Mouse (Mus musculus) CH12.LX (cell line): ENCODE results near the gene Olfr1432. TPM values are rescaled to one million over a fixed set of nuclear protein-coding genes. Genes with fewer than 3 reads are reported as not detected.
"Not testable (repeated sequence)": the region's sequence is repeated elsewhere in the genome, so short reads cannot be mapped to it uniquely, and the experiment has no call there.

Source experiments
- DNase-seq: peaks from one replicate; pipeline ENCODE4 v3.0.0-alpha.2; 2013; ENCODE audit errors: extremely low read depth
- H3K27ac ChIP-seq: 2 replicates; pipeline ENCODE4 v1.5.1; 2012; ENCODE audit warnings: low read depth, mild to moderate bottlenecking, control low read depth, moderate library complexity; ENCODE audit not compliant: insufficient read depth
- H3K27me3 ChIP-seq: replicated peaks from 2 replicates; pipeline ENCODE3; 2012; ENCODE audit warnings: inconsistent platforms
- H3K36me3 ChIP-seq, 2 experiments: replicated peaks in 1 of 2; 2 replicates each; pipeline versions ENCODE3 to v1.6.1; 2012; ENCODE audit warnings: inconsistent platforms in 1 of 2, low read length in 1 of 2, mild to moderate bottlenecking in 1 of 2, mixed read lengths in 1 of 2, moderate library complexity in 1 of 2; ENCODE audit not compliant: control insufficient read depth in 1 of 2, insufficient read depth in 1 of 2
- H3K4me1 ChIP-seq, 2 experiments: 2 replicates each; pipeline ENCODE4 v1.6.1; 2012; ENCODE audit warnings: inconsistent platforms in 1 of 2, moderate library complexity in 1 of 2; ENCODE audit not compliant: insufficient read depth in 2 of 2, control insufficient read depth in 1 of 2
- H3K4me2 ChIP-seq: 2 replicates; pipeline ENCODE4 v1.6.1; 2012; ENCODE audit warnings: low read depth, mild to moderate bottlenecking, control low read depth; ENCODE audit not compliant: poor library complexity, insufficient read depth, severe bottlenecking
- H3K4me3 ChIP-seq, 3 experiments: fragments of 150-350 bp in 1 of 3; sonication (generic) in 1 of 3; replicated peaks in 1 of 3; 2 replicates each; pipeline versions ENCODE3 to v1.5.1; 2011 to 2012; ENCODE audit warnings: low read depth in 2 of 3, low read length in 2 of 3, mild to moderate bottlenecking in 2 of 3, moderate library complexity in 2 of 3, control low read depth in 1 of 3, improper control_type of control experiment in 1 of 3, inconsistent platforms in 1 of 3, mixed read lengths in 1 of 3; ENCODE audit not compliant: poor library complexity in 1 of 3
- H3K79me2 ChIP-seq: replicated peaks from 2 replicates; pipeline ENCODE4 v1.6.1; 2012; ENCODE audit warnings: mild to moderate bottlenecking, moderate library complexity; ENCODE audit not compliant: control insufficient read depth, poor library complexity, insufficient read depth, severe bottlenecking; ENCODE audit errors: extremely low read depth
- H3K9ac ChIP-seq: 2 replicates; pipeline ENCODE4 v1.6.1; 2012; ENCODE audit warnings: low read depth, mild to moderate bottlenecking, control low read depth, moderate library complexity; ENCODE audit not compliant: insufficient read depth
- H3K9me3 ChIP-seq: replicated peaks from 2 replicates; pipeline ENCODE3; 2012; ENCODE audit warnings: low read length, inconsistent platforms, mixed read lengths
- CHD1 ChIP-seq: IDR thresholded peaks from 2 replicates; pipeline ENCODE4 v1.6.1; 2012; ENCODE audit warnings: low read depth, low read length, improper control_type of control experiment, inconsistent platforms
- dilution Hi-C: fragments of 300-500 bp; cut with MboI; formaldehyde crosslinking; loops from 2 replicates; pipeline ENCODE4 v1.14.3; 2020; ENCODE audit warnings: low sequenced_read_pairs; ENCODE audit not compliant: extremely low pct_unique_long_range_greater_than_20kb, extremely low pct_ligation_motif_present
- in situ Hi-C: fragments of 300-500 bp; cut with MboI; formaldehyde crosslinking; loops from 3 replicates; pipeline ENCODE4 v1.14.3; 2019; ENCODE audit warnings: low sequenced_read_pairs, low pct_ligation_motif_present, low pct_unique_long_range_greater_than_20kb, mixed read lengths
- polyA plus RNA-seq: library from polyadenylated mRNA; unstranded; fragments of >175 nt; gene quantifications from 2 replicates; pipeline ENCODE4 v1.2.1, GENCODE M21; 2012; ENCODE audit warnings: low read depth; ENCODE audit not compliant: insufficient read length
- total RNA-seq, 2 experiments: library from RNA; depleted of rRNA; stranded (reverse); fragments of 300-350 nt in 1 of 2; fragments of >200 nt in 1 of 2; gene quantifications; 2 replicates each; pipeline ENCODE4 v1.2.3; 2012 to 2014

The Olfr1432 gene
- total and polyA plus RNA-seq, 3 experiments, result not detected

DNA sequence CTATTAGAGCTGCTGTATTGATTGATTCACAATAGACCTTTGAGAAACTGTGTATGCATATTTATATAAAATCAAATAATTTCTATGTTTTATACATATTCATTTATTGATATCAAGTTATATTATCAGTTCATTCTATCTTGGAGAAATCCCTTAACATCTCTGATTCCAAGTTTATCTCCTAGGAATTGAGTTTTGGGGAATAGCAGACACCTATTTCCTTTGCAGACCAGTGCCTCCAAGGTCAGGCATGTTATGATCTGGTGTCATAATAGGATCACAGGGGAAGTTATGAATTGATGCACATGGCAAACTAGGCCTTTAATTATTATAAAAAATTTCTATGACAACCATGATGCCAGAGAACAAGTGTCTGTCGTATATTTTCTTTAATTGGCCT is 32.1 kb downstream of the Olfr1432 start, which contains the start of gene Olfr1431:
Gene Olfr1431, plus strand, starts transcription at position 301 of the 400 bp plus-strand sequence.
- no peaks in the 10 kb centered on the region for H3K79me2 ChIP-seq
- no peaks in the 10 kb centered on the region for H3K4me1 ChIP-seq
- no peaks in the 10 kb centered on the region for H3K36me3 ChIP-seq
- TF ChIP-seq CHD1, result no peak
- H3K9me3 ChIP-seq, result no peaks in the 10 kb centered on the region
- H3K4me3 ChIP-seq, result no peak within 1 kb of the TSS
- no peak within 1 kb of the TSS for H3K9ac ChIP-seq
- dilution Hi-C loops (no loop called here), in situ Hi-C loops (no loop called here)
- H3K4me2 ChIP-seq, result no peak within 1 kb of the TSS
- no peak within 1 kb of the TSS for H3K27ac ChIP-seq
- H3K27me3 ChIP-seq, result no peaks in the 10 kb centered on the region
- DNase-seq, result no peak

DNA sequence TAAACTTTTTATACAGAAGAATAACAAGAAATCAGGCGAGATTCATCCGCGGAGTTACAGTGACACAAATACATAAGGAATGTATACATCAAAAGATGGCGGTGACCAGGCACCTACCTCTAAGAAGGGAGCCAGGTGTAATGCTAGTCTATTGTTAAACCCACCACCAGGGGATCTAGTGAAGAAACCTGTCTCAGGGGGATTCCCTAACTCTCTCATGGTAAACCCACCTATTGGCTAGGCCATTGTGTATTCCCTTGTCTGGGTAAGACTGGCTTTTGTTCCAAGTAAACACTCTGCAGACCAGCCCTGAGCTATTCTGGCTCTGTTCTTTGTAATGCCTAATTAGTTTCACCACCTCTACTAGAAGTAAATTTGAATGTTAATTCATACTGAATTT is 33.3 kb downstream of the Olfr1432 start:
- dilution Hi-C loops, H3K79me2 ChIP-seq, DNase-seq, H3K4me2 ChIP-seq, H3K4me3 ChIP-seq, H3K36me3 ChIP-seq, H3K27ac ChIP-seq, H3K9ac ChIP-seq, H3K4me1 ChIP-seq, H3K9me3 ChIP-seq, in situ Hi-C loops, H3K27me3 ChIP-seq: not testable (repeated sequence)

Other genes with a start within 250 kb of the Olfr1432 start
- gene Olfr1423, start 191.3 kb downstream of the Olfr1432 start, total RNA-seq (2012; rRNA removed), result under 0.01 TPM in 1 of 2 replicates, not detected in the other
- gene Olfr1423, start 191.3 kb downstream of the Olfr1432 start, total RNA-seq (2014; rRNA removed), result not detected in 2 replicates
- gene Olfr1423, start 191.3 kb downstream of the Olfr1432 start, polyA plus RNA-seq, result 0.04 and 0.07 TPM in 2 replicates
- gene Olfr1424, start 169.9 kb downstream of the Olfr1432 start, total RNA-seq (2012; rRNA removed), result not detected in 2 replicates
- not detected in 2 replicates for gene Olfr1424, start 169.9 kb downstream of the Olfr1432 start, total RNA-seq (2014; rRNA removed)
- not detected in 2 replicates for gene Olfr1424, start 169.9 kb downstream of the Olfr1432 start, polyA plus RNA-seq
- not detected in 2 replicates for gene Olfr1425, start 154.9 kb downstream of the Olfr1432 start, total RNA-seq (2012; rRNA removed)
- not detected in 2 replicates for gene Olfr1425, start 154.9 kb downstream of the Olfr1432 start, total RNA-seq (2014; rRNA removed)
- not detected in 2 replicates for gene Olfr1425, start 154.9 kb downstream of the Olfr1432 start, polyA plus RNA-seq
- gene Olfr1426, start 140.6 kb downstream of the Olfr1432 start, total RNA-seq (2012; rRNA removed), result not detected in 2 replicates
- gene Olfr1426, start 140.6 kb downstream of the Olfr1432 start, total RNA-seq (2014; rRNA removed), result not detected in 2 replicates
- gene Olfr1426, start 140.6 kb downstream of the Olfr1432 start, polyA plus RNA-seq, result not detected in 2 replicates
- gene Olfr1427, start 129.3 kb downstream of the Olfr1432 start, total RNA-seq (2012; rRNA removed), result not detected in 2 replicates
- not detected in 2 replicates for gene Olfr1427, start 129.3 kb downstream of the Olfr1432 start, total RNA-seq (2014; rRNA removed)
- not detected in 2 replicates for gene Olfr1427, start 129.3 kb downstream of the Olfr1432 start, polyA plus RNA-seq
- not detected in 2 replicates for gene Olfr1428, start 116.7 kb downstream of the Olfr1432 start, total RNA-seq (2012; rRNA removed)
- gene Olfr1428, start 116.7 kb downstream of the Olfr1432 start, total RNA-seq (2014; rRNA removed), result not detected in 2 replicates
- not detected in 2 replicates for gene Olfr1428, start 116.7 kb downstream of the Olfr1432 start, polyA plus RNA-seq
- gene Olfr76, start 109.4 kb downstream of the Olfr1432 start, total RNA-seq (2012; rRNA removed), result not detected in 2 replicates
- not detected in 2 replicates for gene Olfr76, start 109.4 kb downstream of the Olfr1432 start, total RNA-seq (2014; rRNA removed)
- not detected in 2 replicates for gene Olfr76, start 109.4 kb downstream of the Olfr1432 start, polyA plus RNA-seq
- gene Olfr1555-ps1, start 62.5 kb downstream of the Olfr1432 start, total RNA-seq (2012; rRNA removed), result not detected in 2 replicates
- not detected in 2 replicates for gene Olfr1555-ps1, start 62.5 kb downstream of the Olfr1432 start, total RNA-seq (2014; rRNA removed)
- not detected in 2 replicates for gene Olfr1555-ps1, start 62.5 kb downstream of the Olfr1432 start, polyA plus RNA-seq
- not detected in 2 replicates for gene Olfr1431, start 32.0 kb downstream of the Olfr1432 start, total RNA-seq (2012; rRNA removed)
- gene Olfr1431, start 32.0 kb downstream of the Olfr1432 start, total RNA-seq (2014; rRNA removed), result not detected in 2 replicates
- gene Olfr1431, start 32.0 kb downstream of the Olfr1432 start, polyA plus RNA-seq, result not detected in 2 replicates
- gene Olfr262, start 9.1 kb upstream of the Olfr1432 start, total RNA-seq (2012; rRNA removed), result not detected in 2 replicates
- not detected in 2 replicates for gene Olfr262, start 9.1 kb upstream of the Olfr1432 start, total RNA-seq (2014; rRNA removed)
- not detected in 2 replicates for gene Olfr262, start 9.1 kb upstream of the Olfr1432 start, polyA plus RNA-seq
- not detected in 2 replicates for gene Olfr235, start 28.4 kb upstream of the Olfr1432 start, total RNA-seq (2012; rRNA removed)
- gene Olfr235, start 28.4 kb upstream of the Olfr1432 start, total RNA-seq (2014; rRNA removed), result not detected in 2 replicates
- not detected in 2 replicates for gene Olfr235, start 28.4 kb upstream of the Olfr1432 start, polyA plus RNA-seq
- gene Olfr1434, start 47.3 kb upstream of the Olfr1432 start, total RNA-seq (2012; rRNA removed), result not detected in 2 replicates
- gene Olfr1434, start 47.3 kb upstream of the Olfr1432 start, total RNA-seq (2014; rRNA removed), result not detected in 2 replicates
- not detected in 2 replicates for gene Olfr1434, start 47.3 kb upstream of the Olfr1432 start, polyA plus RNA-seq
- not detected in 2 replicates for gene Olfr1436, start 66.5 kb upstream of the Olfr1432 start, total RNA-seq (2012; rRNA removed)
- gene Olfr1436, start 66.5 kb upstream of the Olfr1432 start, total RNA-seq (2014; rRNA removed), result not detected in 2 replicates
- gene Olfr1436, start 66.5 kb upstream of the Olfr1432 start, polyA plus RNA-seq, result not detected in 2 replicates
- not detected in 2 replicates for gene Olfr1437, start 92.5 kb upstream of the Olfr1432 start, total RNA-seq (2012; rRNA removed)
- not detected in 2 replicates for gene Olfr1437, start 92.5 kb upstream of the Olfr1432 start, total RNA-seq (2014; rRNA removed)
- gene Olfr1437, start 92.5 kb upstream of the Olfr1432 start, polyA plus RNA-seq, result not detected in 2 replicates
- gene Olfr1438-ps1, start 103.3 kb upstream of the Olfr1432 start, total RNA-seq (2012; rRNA removed), result not detected in 2 replicates
- not detected in 2 replicates for gene Olfr1438-ps1, start 103.3 kb upstream of the Olfr1432 start, total RNA-seq (2014; rRNA removed)
- not detected in 2 replicates for gene Olfr1438-ps1, start 103.3 kb upstream of the Olfr1432 start, polyA plus RNA-seq
- not detected in 2 replicates for gene Olfr1440, start 154.7 kb upstream of the Olfr1432 start, total RNA-seq (2012; rRNA removed)
- not detected in 2 replicates for gene Olfr1440, start 154.7 kb upstream of the Olfr1432 start, total RNA-seq (2014; rRNA removed)
- gene Olfr1440, start 154.7 kb upstream of the Olfr1432 start, polyA plus RNA-seq, result not detected in 2 replicates
- gene Olfr1441, start 184.8 kb upstream of the Olfr1432 start, total RNA-seq (2012; rRNA removed), result 0.13 TPM in 1 of 2 replicates, not detected in the other
- gene Olfr1441, start 184.8 kb upstream of the Olfr1432 start, total RNA-seq (2014; rRNA removed), result not detected in 2 replicates
- not detected in 2 replicates for gene Olfr1441, start 184.8 kb upstream of the Olfr1432 start, polyA plus RNA-seq
- not detected in 2 replicates for gene Pfpl, start 195.3 kb upstream of the Olfr1432 start, total RNA-seq (2012; rRNA removed)
- gene Pfpl, start 195.3 kb upstream of the Olfr1432 start, total RNA-seq (2014; rRNA removed), result not detected in 2 replicates
- not detected in 2 replicates for gene Pfpl, start 195.3 kb upstream of the Olfr1432 start, polyA plus RNA-seq
- gene Mpeg1, start 228.2 kb upstream of the Olfr1432 start, total RNA-seq (2012; rRNA removed), result 43.8 and 53.6 TPM in 2 replicates
- gene Mpeg1, start 228.2 kb upstream of the Olfr1432 start, total RNA-seq (2014; rRNA removed), result 67.0 and 68.0 TPM in 2 replicates
- gene Mpeg1, start 228.2 kb upstream of the Olfr1432 start, polyA plus RNA-seq, result 241 and 270 TPM in 2 replicates